Mouse (Mus musculus) embryonic facial prominence, embryonic 14.5 days (tissue): ENCODE results near the gene Mtx1. TPM values are rescaled to one million over a fixed set of nuclear protein-coding genes. Genes with fewer than 3 reads are reported as not detected.
"Not testable (repeated sequence)": the region's sequence is repeated elsewhere in the genome, so short reads cannot be mapped to it uniquely, and the experiment has no call there.

ENCODE experiments used
- ATAC-seq: fragments of 200-750 bp; cut with Nextera tagmentation; 2 replicates; pipeline ENCODE4 v1.8.0; 2017; ENCODE audit warnings: low read depth, moderate number of reproducible peaks, moderate TSS enrichment
- DNase-seq: peaks from one replicate; pipeline ENCODE4 v3.0.0-alpha.2; 2015; ENCODE audit warnings: low spot score
- H3K27ac ChIP-seq: fragments of 300-500 bp; sonication (generic); replicated peaks from 2 replicates; pipeline ENCODE4 v1.5.1; 2014; ENCODE audit warnings: low read depth, mild to moderate bottlenecking, low read length, moderate library complexity
- H3K27me3 ChIP-seq: fragments of 300-500 bp; sonication (generic); replicated peaks from 2 replicates; pipeline ENCODE4 v1.6.1; 2014; ENCODE audit warnings: low read length; ENCODE audit not compliant: control insufficient read depth, insufficient read depth
- H3K36me3 ChIP-seq: fragments of 300-500 bp; sonication (generic); 2 replicates; pipeline ENCODE4 v1.6.1; 2014; ENCODE audit warnings: low read length, mixed read lengths; ENCODE audit not compliant: control insufficient read depth, insufficient read depth
- H3K4me1 ChIP-seq: fragments of 300-500 bp; sonication (generic); 2 replicates; pipeline ENCODE4 v1.6.1; 2014; ENCODE audit warnings: antibody characterized with exemption, low read length; ENCODE audit not compliant: control insufficient read depth, insufficient read depth
- H3K4me2 ChIP-seq: fragments of 300-500 bp; sonication (generic); 2 replicates; pipeline ENCODE4 v1.6.1; 2014; ENCODE audit warnings: low read depth, mild to moderate bottlenecking, low read length, moderate library complexity, mixed read lengths
- H3K4me3 ChIP-seq: fragments of 300-500 bp; sonication (generic); 2 replicates; pipeline ENCODE4 v1.5.1; 2014; ENCODE audit warnings: low read depth, mild to moderate bottlenecking, low read length
- H3K9ac ChIP-seq: fragments of 300-500 bp; sonication (generic); 2 replicates; pipeline ENCODE4 v1.6.1; 2014; ENCODE audit warnings: low read depth, mild to moderate bottlenecking, low read length, moderate library complexity, mixed read lengths
- H3K9me3 ChIP-seq: fragments of 300-500 bp; sonication (generic); 2 replicates; pipeline ENCODE4 v1.6.1; 2016; ENCODE audit warnings: low read length; ENCODE audit not compliant: control insufficient read depth
- WGBS: fragments of 180-500 bp; shearing (Covaris S2); extraction: QIAGEN DNeasy Blood & Tissue Kit; methylation state at CpG from one replicate; pipeline ENCODE4 v1.1.7; 2014; 5-methylcytosine and 5-hydroxymethylcytosine counted together
- polyA plus RNA-seq: library from polyadenylated mRNA; unstranded; fragments of >200 nt; fragmentation: Nextera tagmentation; extraction: Ambion mirVana; gene quantifications from 2 replicates; pipeline ENCODE4 v1.2.1, GENCODE M21; 2014

Gene Mtx1
- polyA plus RNA-seq, 1 experiment from 2014 or later = 151 TPM

- Histone ChIP-seq H3K9ac (peak overlapping the region; percentile 97), H3K9me3 (no peaks in the 10 kb centered on the region), H3K4me2 (peak overlapping the region; percentile 74), H3K4me1 (0 out of 2 replicates have a peak, but pooled peaks cover 10% of the 10 kb centered on the region), H3K4me3 (peak overlapping the region; percentile 87), H3K27me3 (no peaks in the 10 kb centered on the region), H3K36me3 (peaks cover 40% of the 10 kb centered on the region), H3K27ac (peak overlapping the region; percentile 98)
- 10% methylated on average over 12 of the region's 12 CpGs for WGBS
- DNase-seq (no peak), ATAC-seq (no peak)
Measured at GRCm38 (mm10) chr3:89165268-89165870, 61.5 kb downstream of the Mtx1 start.

DNA sequence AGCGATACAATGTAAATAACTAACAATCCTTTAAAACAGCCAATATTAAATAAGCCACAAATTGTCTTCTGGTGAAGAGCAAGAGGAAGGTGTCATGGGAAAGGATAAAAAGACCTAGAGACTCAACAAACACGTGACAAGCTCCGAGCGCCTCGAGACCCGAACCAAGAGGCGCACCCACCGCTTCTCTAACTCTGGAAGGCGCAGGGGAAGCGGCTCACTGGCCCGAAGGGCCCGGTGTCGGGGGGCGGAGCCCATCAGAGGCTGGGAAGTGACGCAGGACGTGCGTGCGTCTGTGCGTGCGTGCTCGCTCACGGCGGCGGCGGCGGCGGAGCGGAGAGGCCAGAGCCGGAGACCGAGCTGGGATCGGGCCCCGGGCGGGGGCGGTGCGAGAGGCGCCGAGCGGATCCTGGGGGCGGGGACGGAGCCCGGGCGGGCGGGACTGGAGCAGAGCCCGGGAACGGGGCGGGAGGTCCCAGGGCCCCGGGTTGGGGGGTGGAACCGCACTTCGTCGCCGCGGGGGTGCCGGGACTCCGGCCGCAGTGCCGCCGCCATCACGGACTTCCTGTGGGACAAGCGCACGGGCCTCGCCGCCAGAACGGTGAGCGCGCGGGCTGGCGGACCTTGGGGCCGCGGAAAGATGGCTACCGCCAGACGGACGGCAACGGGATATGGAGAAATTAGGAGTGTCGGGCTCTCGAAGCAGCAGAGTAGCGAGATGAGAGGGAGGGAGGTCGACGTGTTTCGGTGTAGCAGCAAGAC lies 62.2 kb downstream of the Mtx1 start, which contains the start of gene Clk2:
TSS of gene Clk2 (plus strand) at position 290 of the 762 bp plus-strand sequence.
- peak within 1 kb of the TSS; percentile 87 for H3K4me3 ChIP-seq
- ATAC-seq = peak; percentile 97
- peak; percentile 96 for DNase-seq
- H3K9ac ChIP-seq = peak within 1 kb of the TSS; percentile 97
- 2% methylated on average over 41 of the region's 79 CpGs for WGBS
- H3K27me3 ChIP-seq = peaks cover 3% of the 10 kb centered on the region; the same call in 1 of the 2 replicates
- H3K4me1 ChIP-seq = peaks cover 11% of the 10 kb centered on the region
- H3K4me2 ChIP-seq = peak within 1 kb of the TSS; percentile 74
- H3K9me3 ChIP-seq = no peaks in the 10 kb centered on the region
- peak within 1 kb of the TSS; percentile 98 for H3K27ac ChIP-seq
- H3K36me3 ChIP-seq = peaks cover 33% of the 10 kb centered on the region

DNA sequence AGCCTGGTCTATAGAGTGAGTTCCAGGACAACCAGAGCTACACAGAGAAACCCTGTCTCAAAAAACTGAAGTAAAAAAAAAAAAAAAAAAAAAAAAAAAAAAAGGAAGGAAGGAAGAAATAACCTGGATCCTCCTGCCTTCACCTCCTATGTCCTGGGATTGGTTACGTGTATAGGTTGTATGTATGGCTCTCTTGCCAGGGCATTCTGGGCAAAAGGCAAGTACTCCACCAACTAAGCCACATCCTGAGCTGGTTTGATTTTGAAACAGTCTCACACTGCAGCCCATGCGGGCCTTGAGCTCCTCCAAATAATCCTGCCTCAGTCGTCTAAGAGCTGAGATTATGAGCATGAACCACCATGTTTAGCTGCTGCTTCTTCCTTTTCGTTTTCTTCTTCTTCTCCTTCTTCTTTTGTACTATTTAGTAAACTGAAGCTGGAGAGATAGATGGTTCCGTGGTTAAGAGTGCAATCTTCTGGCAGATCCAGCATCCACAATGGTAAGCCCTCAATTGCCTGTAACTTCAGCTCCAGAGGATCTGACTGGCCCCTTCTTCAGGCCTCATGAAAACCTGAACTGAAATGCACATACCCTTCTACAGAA lies 63.1 kb downstream of the Mtx1 start:
- Histone ChIP-seq H3K4me2 (peak overlapping the region; percentile 74), H3K27me3 (peaks cover 10% of the 10 kb centered on the region), H3K9me3 (no peaks in the 10 kb centered on the region), H3K36me3 (peaks cover 23% of the 10 kb centered on the region), H3K27ac (peak overlapping the region; percentile 98; the same call in 1 of the 2 replicates), H3K9ac (peak overlapping the region; percentile 97), H3K4me3 (peak overlapping the region; percentile 87), H3K4me1 (peaks cover 20% of the 10 kb centered on the region)
- WGBS = 76% methylated on average over 5 of the region's 5 CpGs
- DNase-seq = no peak
- no peak for ATAC-seq

GRCm38 (mm10) chr3:89163123-89163522 lies 63.8 kb downstream of the Mtx1 start:
- Histone ChIP-seq H3K9ac (no peak overlapping the region), H3K9me3 (no peaks in the 10 kb centered on the region), H3K4me3 (no peak overlapping the region), H3K27me3 (peaks cover 10% of the 10 kb centered on the region), H3K36me3 (peaks cover 17% of the 10 kb centered on the region), H3K4me2 (no peak overlapping the region), H3K4me1 (peaks cover 25% of the 10 kb centered on the region), H3K27ac (no peak overlapping the region)
- 67% methylated on average over 1 of the region's 1 CpGs for WGBS
- ATAC-seq = no peak
- no peak for DNase-seq

DNA sequence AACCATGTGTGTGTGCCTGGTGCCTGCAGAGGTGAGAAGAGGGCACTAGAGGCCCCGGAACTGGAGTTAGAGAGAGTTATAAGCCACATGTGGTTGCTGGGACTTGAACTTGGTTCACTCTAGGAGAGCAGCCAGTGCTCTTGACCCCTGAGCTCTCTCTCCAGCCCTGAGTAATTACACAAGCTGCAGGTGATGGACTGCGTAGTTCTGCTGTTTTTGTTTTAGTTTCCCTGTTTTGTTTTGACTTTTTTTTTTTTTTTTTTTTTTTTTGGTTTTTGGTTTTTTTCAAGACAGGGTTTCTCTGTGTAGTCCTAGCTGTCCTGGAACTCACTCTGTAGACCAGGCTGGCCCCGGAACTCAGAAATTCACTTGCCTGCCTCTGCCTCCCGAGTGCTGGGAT lies 65.1 kb downstream of the Mtx1 start:
- no peak for DNase-seq
- no peaks in the 10 kb centered on the region for H3K9me3 ChIP-seq
- peaks cover 25% of the 10 kb centered on the region for H3K4me1 ChIP-seq
- ATAC-seq = no peak
- peaks cover 10% of the 10 kb centered on the region for H3K27me3 ChIP-seq
- H3K27ac ChIP-seq = no peak overlapping the region
- WGBS = 73% methylated on average over 4 of the region's 4 CpGs
- no peak overlapping the region for H3K4me2 ChIP-seq
- peaks cover 4% of the 10 kb centered on the region for H3K36me3 ChIP-seq
- H3K4me3 ChIP-seq = no peak overlapping the region
- H3K9ac ChIP-seq = no peak overlapping the region

DNA sequence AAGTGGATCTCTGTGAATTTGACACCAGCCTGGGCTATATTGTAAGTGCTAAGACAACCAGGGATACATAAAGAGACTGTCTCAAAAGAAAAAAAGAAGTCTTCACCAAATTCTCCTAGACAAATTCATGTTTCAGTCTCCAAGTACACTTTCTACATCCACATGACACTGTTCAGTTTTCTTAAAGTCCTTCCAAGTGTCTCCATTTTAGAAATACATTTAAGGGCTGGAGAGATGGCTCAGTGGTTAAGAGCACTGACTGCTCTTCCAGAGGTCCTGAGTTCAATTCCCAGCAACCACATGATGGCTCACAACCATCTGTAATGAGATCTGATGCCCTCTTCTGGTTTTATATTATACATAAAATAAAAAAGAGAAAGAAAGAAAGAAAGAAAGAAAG lies 65.7 kb downstream of the Mtx1 start:
- ATAC-seq, DNase-seq: not testable (repeated sequence)

DNA sequence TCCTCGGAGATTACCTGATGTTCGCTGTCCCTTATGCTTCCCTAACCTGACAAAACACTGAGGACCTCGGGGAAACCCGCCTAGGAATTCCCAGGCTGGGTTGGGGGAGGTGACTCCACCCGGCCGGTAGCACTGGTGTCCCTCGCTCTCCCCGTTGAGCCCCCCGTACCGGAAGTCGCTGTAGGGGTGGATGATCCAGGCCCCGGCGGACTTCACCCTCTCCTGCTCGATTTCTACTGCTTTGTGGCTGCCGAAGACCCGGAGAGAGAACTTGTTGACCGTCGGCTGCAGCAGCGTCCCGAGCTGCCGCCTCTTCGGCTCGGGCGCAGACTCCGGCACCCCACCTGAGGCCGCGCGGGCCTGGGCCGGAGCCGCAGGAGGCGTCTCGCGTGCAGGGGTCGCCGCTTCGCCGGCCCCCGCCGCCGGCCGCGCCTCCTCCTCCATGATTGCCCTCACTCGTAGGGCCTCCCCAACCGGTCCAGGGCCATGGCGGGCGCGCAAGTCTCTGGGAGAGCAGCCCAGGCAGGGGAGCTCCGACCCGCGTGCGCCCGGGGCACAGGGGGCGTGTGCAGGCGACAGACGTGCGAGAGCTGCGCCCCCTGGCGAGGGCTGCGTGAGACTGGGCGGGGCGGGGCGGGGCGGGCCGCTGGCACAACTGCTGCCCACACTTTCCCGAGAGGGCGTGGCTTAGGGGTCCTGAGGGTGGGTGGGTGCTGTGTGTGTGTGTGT lies 67.1 kb downstream of the Mtx1 start, which contains the start of gene Hcn3:
TSS of gene Hcn3 (minus strand) at position 581 of the 729 bp plus-strand sequence.
- no peaks in the 10 kb centered on the region for H3K9me3 ChIP-seq
- peak within 1 kb of the TSS; percentile 98 for H3K4me2 ChIP-seq
- H3K9ac ChIP-seq = peak within 1 kb of the TSS; percentile 64
- H3K4me3 ChIP-seq = peak within 1 kb of the TSS; percentile 63
- H3K27ac ChIP-seq = no peak within 1 kb of the TSS
- WGBS = under 1% methylated on average over 26 of the region's 66 CpGs
- H3K36me3 ChIP-seq = no peaks in the 10 kb centered on the region
- peaks cover 10% of the 10 kb centered on the region for H3K27me3 ChIP-seq
- peaks cover 20% of the 10 kb centered on the region for H3K4me1 ChIP-seq
- DNase-seq = peak; percentile 84
- ATAC-seq = peak; percentile 82

More for the DNA sequence above, 65.7 kb downstream of the Mtx1 start:
- H3K27ac ChIP-seq, H3K36me3 ChIP-seq, H3K4me3 ChIP-seq, H3K9ac ChIP-seq, H3K4me2 ChIP-seq, H3K9me3 ChIP-seq: not testable (repeated sequence)
- H3K27me3 ChIP-seq = peaks cover 10% of the 10 kb centered on the region
- peaks cover 25% of the 10 kb centered on the region for H3K4me1 ChIP-seq

- H3K9ac ChIP-seq = peak overlapping the region; percentile 64; the same call in 1 of the 2 replicates
- H3K4me3 ChIP-seq = peak overlapping the region; percentile 63
- H3K27ac ChIP-seq = no peak overlapping the region
- no peaks in the 10 kb centered on the region for H3K36me3 ChIP-seq
- peaks cover 10% of the 10 kb centered on the region for H3K27me3 ChIP-seq
- ATAC-seq (no peak), DNase-seq (peak; percentile 46)
- H3K9me3 ChIP-seq = no peaks in the 10 kb centered on the region
- H3K4me2 ChIP-seq = peak overlapping the region; percentile 98
- peaks cover 20% of the 10 kb centered on the region for H3K4me1 ChIP-seq
- WGBS = 2% methylated on average over 13 of the region's 13 CpGs
Measured at GRCm38 (mm10) chr3:89159211-89159610, 67.7 kb downstream of the Mtx1 start.
